ENCODE assay signal across 8 mouse cellular contexts in the genomic region with DNA sequence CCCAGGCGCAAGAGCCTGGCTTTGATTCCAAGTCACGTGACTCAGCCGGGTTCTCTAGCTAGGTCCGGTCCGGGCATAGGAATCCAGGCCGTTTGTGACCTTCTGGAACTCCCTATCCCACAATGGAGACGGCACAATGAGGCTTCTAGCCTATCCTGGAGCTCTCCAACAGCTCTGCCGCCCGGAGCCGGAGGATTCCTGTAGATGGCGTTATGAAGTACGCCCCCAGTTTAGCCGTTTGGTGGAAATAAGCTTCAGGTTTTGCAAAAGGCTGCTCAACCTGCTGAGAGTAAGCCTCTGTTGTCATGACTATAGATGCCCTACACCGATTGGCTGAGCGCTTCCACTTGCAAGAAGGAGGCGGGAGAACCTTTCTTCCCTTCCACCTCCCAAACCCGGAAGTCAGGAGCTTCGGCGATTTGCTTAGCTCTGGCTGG. TPM values are rescaled to one million over a fixed set of nuclear protein-coding genes. Genes with fewer than 3 reads are reported as not detected.
A peak's percentile ranks its signal among the peaks of the same experiment; 100 is the strongest.
DNase-seq lines count a peak whose midpoint lies in the region; ATAC-seq lines count a peak whose summit lies in the region.
"Had no signal": no experiment of that assay in that cellular context is flagged by ENCODE, and none has a peak within 500 bp of the region (broad histone marks: within the 10 kb centered on the region; RNA-seq: fewer than 3 reads in every experiment).

Efcab12 (minus strand) TSS at position 252 of the 437 bp plus-strand sequence.

- H3K27me3 ChIP-seq in intestine, embryonic 15.5 days (replicated peaks): no peaks in the 10 kb centered on the region
- H3K27me3 ChIP-seq in megakaryocyte, embryonic 14.5 days (replicated peaks): no peaks in the 10 kb centered on the region

- H3K9ac ChIP-seq in intestine, embryonic 15.5 days: peak within 1 kb of the TSS; percentile 33; the same call in 1 of the 2 replicates

- no peaks in the 10 kb centered on the region; the same call in 1 of the 2 replicates for H3K4me1 ChIP-seq in intestine, embryonic 15.5 days (replicated peaks)
- peaks cover 37% of the 10 kb centered on the region for H3K4me1 ChIP-seq in megakaryocyte, embryonic 14.5 days

- intact Hi-C loops in left cerebral cortex, postnatal 10 days (cut with DNase I): no loop called here

- 2% methylated on average over 19 of the region's 19 CpGs for whole genome bisulfite sequencing in intestine, embryonic 15.5 days

- peak within 1 kb of the TSS; percentile 82 for H3K4me2 ChIP-seq in intestine, embryonic 15.5 days (replicated peaks)

- H3K36me3 ChIP-seq in intestine, embryonic 15.5 days: no peaks in the 10 kb centered on the region
- peaks cover 31% of the 10 kb centered on the region for H3K36me3 ChIP-seq in megakaryocyte, embryonic 14.5 days (replicated peaks; ENCODE audit: low read length)

- peak within 1 kb of the TSS; percentile 41; the same call in 1 of the 2 replicates for H3K27ac ChIP-seq in intestine, embryonic 15.5 days
- H3K27ac ChIP-seq: macrophage had no signal

- no peaks in the 10 kb centered on the region for H3K9me3 ChIP-seq in intestine, embryonic 15.5 days
- no peaks in the 10 kb centered on the region for H3K9me3 ChIP-seq in megakaryocyte, embryonic 14.5 days

- DNase-seq in adrenal gland, postnatal 36 days: peak; percentile 78 to 81
- peak; percentile 81 for DNase-seq in embryo, embryonic 9.5 days (ENCODE audit: extremely low spot score)
- peak; percentile 61 for DNase-seq in gonadal fat pad, adult 2 months (ENCODE audit: low read depth)
- peak; percentile 75 to 82 for DNase-seq in left cerebral cortex, postnatal 10 days (ENCODE audit: extremely low spot score in 1 of 2, low spot score in 2 of 2)
- peak; percentile 86 to 91 for DNase-seq in right cerebral cortex, postnatal 10 days (ENCODE audit: low spot score in 2 of 2)

- peak within 1 kb of the TSS; percentile 35 for H3K4me3 ChIP-seq in intestine, embryonic 15.5 days (replicated peaks)
- H3K4me3 ChIP-seq in megakaryocyte, embryonic 14.5 days (replicated peaks): peak within 1 kb of the TSS; percentile 18

- ATAC-seq in intestine, embryonic 15.5 days: peak; percentile 96

RNA-seq across cellular contexts. Expression of gene Efcab12, which starts in this region (rescaled TPM):
- under 1 TPM; 0.36 to 0.86 TPM for total RNA-seq in adrenal gland, postnatal 36 days (2021)
- 2.0 and 2.3 TPM in 2 replicates for polyA plus RNA-seq in gonadal fat pad, adult 2 months (2012; rRNA removed)
- 0.42 and 0.49 TPM in 2 replicates for polyA plus RNA-seq in intestine, embryonic 15.5 days (2015; fragmentation: Nextera tagmentation; extraction: Ambion mirVana)
- 1 to 10 TPM; 2.7 to 3.8 TPM for total RNA-seq in left cerebral cortex, postnatal 10 days (2021)
- polyA plus RNA-seq in megakaryocyte, embryonic 14.5 days (2012; ENCODE audit: insufficient read depth, low replicate concordance): not detected in 2 replicates

Comparison
In these comparisons a context has a peak if more than half of its experiments do, and no peak if none do; other contexts are left out.
1. Peak in every context shown above with its lines: DNase-seq, ATAC-seq, H3K4me3 ChIP-seq and H3K27ac ChIP-seq.
2. Peak in DNase-seq in adrenal gland, postnatal 36 days; RNA of the gene not detected or under 1 TPM.
3. Peak in ATAC-seq, H3K4me3 ChIP-seq, H3K27ac ChIP-seq, H3K9ac ChIP-seq and H3K4me2 ChIP-seq in intestine, embryonic 15.5 days; RNA of the gene not detected or under 1 TPM.